Mouse (Mus musculus): Measurements from ENCODE around the gene Mmp2.

GRCm38 (mm10) chr8:92896611-92897010 is 69.5 kb downstream of the Mmp2 start:
- no peak for TF ChIP-seq CTCF (IDR thresholded peaks at IDR 0.05; ENCODE audit: control insufficient read depth, insufficient read depth, low read length)
- no peak for TF ChIP-seq POLR2A (IDR thresholded peaks at IDR 0.05; ENCODE audit: borderline replicate concordance, control insufficient read depth, low read depth, low read length)

Data from bone marrow, adult 2 months (tissue).